8 mouse cellular contexts compared by ENCODE assay signal in the genomic region with DNA sequence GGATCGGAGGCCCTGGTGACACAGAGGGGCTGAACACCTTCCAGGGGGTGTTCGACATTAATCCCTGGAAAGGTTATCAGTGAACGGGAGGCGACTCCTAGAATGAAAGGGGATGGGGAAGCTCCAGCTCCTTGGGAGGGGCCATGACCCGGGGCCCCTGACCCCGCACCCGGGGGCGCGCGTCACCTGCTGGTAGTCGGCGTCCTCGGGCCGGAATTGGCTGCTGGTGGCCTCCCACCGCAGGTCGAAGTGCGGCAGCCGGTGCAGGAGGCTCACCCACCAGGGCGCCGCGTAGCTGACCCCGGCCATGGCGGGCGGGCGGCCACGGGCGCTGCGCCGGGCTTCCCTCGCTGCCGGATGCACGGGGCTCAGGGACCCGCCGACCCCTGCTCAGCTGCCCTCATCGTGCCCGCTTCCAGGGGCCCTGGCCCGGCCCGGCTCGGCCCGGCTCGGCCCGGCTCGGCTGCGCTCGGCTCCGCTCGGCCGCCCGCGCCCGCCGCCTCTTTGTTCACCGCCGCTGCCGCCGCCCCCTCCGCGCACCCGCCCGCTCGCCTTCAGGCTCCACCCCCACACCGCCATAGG. TPM values are rescaled to one million over a fixed set of nuclear protein-coding genes. Genes with fewer than 3 reads are reported as not detected.
A peak's percentile ranks its signal among the peaks of the same experiment; 100 is the strongest.
DNase-seq lines count a peak whose midpoint lies in the region; ATAC-seq and TF ChIP-seq lines count a peak whose summit lies in the region.

A gene (minus strand): TSS at position 513 of the 582 bp plus-strand sequence.

- no peak for TF ChIP-seq CTCF in G1E (IDR thresholded peaks at IDR 0.05; ENCODE audit: low read depth, low read length)
- no peak for TF ChIP-seq CTCF in olfactory bulb, adult 2 months (IDR thresholded peaks at IDR 0.05; ENCODE audit: insufficient read depth, low read depth, low read length)

- ATAC-seq in kidney, embryonic 16.5 days (ENCODE audit: low FRiP score, low TSS enrichment), result no peak; the same call in 1 of the 2 replicates
- no peak for ATAC-seq in G1E (ENCODE audit: extremely low read depth, insufficient number of reproducible peaks, low FRiP score, poor library complexity, severe bottlenecking)
- no peak; the same call in 1 of the 2 replicates for ATAC-seq in embryonic facial prominence, embryonic 15.5 days (ENCODE audit: insufficient number of reproducible peaks, low FRiP score, low TSS enrichment, low read depth)
- ATAC-seq in hindbrain, embryonic 11.5 days (ENCODE audit: low FRiP score), result no peak
- ATAC-seq in liver, embryonic 11.5 days (replicated peaks; ENCODE audit: low FRiP score), result peak; percentile 2

- peak within 1 kb of the TSS; percentile 81 for H3K27ac ChIP-seq in kidney, embryonic 16.5 days (ENCODE audit: low read length)
- H3K27ac ChIP-seq in embryonic facial prominence, embryonic 15.5 days (replicated peaks), result peak within 1 kb of the TSS; percentile 85
- H3K27ac ChIP-seq in hindbrain, embryonic 11.5 days (ENCODE audit: low read depth, low read length), result peak within 1 kb of the TSS; percentile 87
- peak within 1 kb of the TSS; percentile 89 for H3K27ac ChIP-seq in liver, embryonic 11.5 days (ENCODE audit: low read depth, low read length)
- peak within 1 kb of the TSS; percentile 97 for H3K27ac ChIP-seq in olfactory bulb, adult 2 months (ENCODE audit: insufficient read depth, low read depth, low read length)

- H3K4me2 ChIP-seq in kidney, embryonic 16.5 days (replicated peaks; ENCODE audit: low read depth, low read length), result peak within 1 kb of the TSS; percentile 75
- H3K4me2 ChIP-seq in embryonic facial prominence, embryonic 15.5 days (replicated peaks), result peak within 1 kb of the TSS; percentile 88
- peak within 1 kb of the TSS; percentile 82 for H3K4me2 ChIP-seq in hindbrain, embryonic 11.5 days (replicated peaks; ENCODE audit: low read depth, low read length)
- peak within 1 kb of the TSS; percentile 95 for H3K4me2 ChIP-seq in liver, embryonic 11.5 days

- peak within 1 kb of the TSS; percentile 96 for H3K9ac ChIP-seq in kidney, embryonic 16.5 days (replicated peaks; ENCODE audit: low read length)
- peak within 1 kb of the TSS; percentile 100 for H3K9ac ChIP-seq in embryonic facial prominence, embryonic 15.5 days
- H3K9ac ChIP-seq in hindbrain, embryonic 11.5 days (ENCODE audit: low read depth, low read length), result peak within 1 kb of the TSS; percentile 100
- peak within 1 kb of the TSS; percentile 94 for H3K9ac ChIP-seq in liver, embryonic 11.5 days (ENCODE audit: low read depth, low read length)

- peak; percentile 38 for TF ChIP-seq POLR2A in olfactory bulb, adult 2 months (IDR thresholded peaks at IDR 0.05; ENCODE audit: insufficient read depth, low read depth, low read length)

- no peak for DNase-seq in kidney, postnatal 10 days
- peak; percentile 50 for DNase-seq in G1E (ENCODE audit: low spot score)
- DNase-seq in hindbrain, embryonic 11.5 days (ENCODE audit: low spot score), result no peak
- no peak for DNase-seq in liver, embryonic 11.5 days (ENCODE audit: low spot score)
- no peak for DNase-seq in cerebellum, adult 9-10 months

- WGBS in kidney, embryonic 16.5 days, result 0% methylated on average over 35 of the region's 62 CpGs
- 0% methylated on average over 45 of the region's 62 CpGs for whole genome bisulfite sequencing in embryonic facial prominence, embryonic 15.5 days
- 0% methylated on average over 35 of the region's 62 CpGs for WGBS in hindbrain, embryonic 11.5 days
- under 1% methylated on average over 62 of the region's 62 CpGs for WGBS in liver, embryonic 11.5 days
- WGBS in olfactory bulb, adult 2 months, result under 1% methylated on average over 62 of the region's 62 CpGs

- peaks cover 43% of the 10 kb centered on the region for H3K4me1 ChIP-seq in kidney, embryonic 16.5 days (ENCODE audit: insufficient read depth, low read length)
- H3K4me1 ChIP-seq in G1E (ENCODE audit: insufficient read depth, low read depth, low read length), result peaks cover 62% of the 10 kb centered on the region
- H3K4me1 ChIP-seq in embryonic facial prominence, embryonic 15.5 days, result peaks cover 57% of the 10 kb centered on the region
- H3K4me1 ChIP-seq in hindbrain, embryonic 11.5 days (replicated peaks; ENCODE audit: control insufficient read depth, insufficient read depth, low read length), result peaks cover 14% of the 10 kb centered on the region
- H3K4me1 ChIP-seq in liver, embryonic 11.5 days (replicated peaks; ENCODE audit: control insufficient read depth, insufficient read depth, low read length), result peaks cover 59% of the 10 kb centered on the region
- H3K4me1 ChIP-seq in olfactory bulb, adult 2 months (ENCODE audit: control insufficient read depth, insufficient read depth, low read length), result peaks cover 41% of the 10 kb centered on the region

- H3K9me3 ChIP-seq in kidney, embryonic 16.5 days (ENCODE audit: low read length), result no peaks in the 10 kb centered on the region
- no peaks in the 10 kb centered on the region for H3K9me3 ChIP-seq in G1E (replicated peaks)
- no peaks in the 10 kb centered on the region for H3K9me3 ChIP-seq in embryonic facial prominence, embryonic 15.5 days (replicated peaks)
- H3K9me3 ChIP-seq in hindbrain, embryonic 11.5 days (ENCODE audit: control insufficient read depth, low read length), result no peaks in the 10 kb centered on the region
- H3K9me3 ChIP-seq in liver, embryonic 11.5 days (ENCODE audit: control insufficient read depth, low read length), result no peaks in the 10 kb centered on the region

- peak within 1 kb of the TSS; percentile 88 for H3K4me3 ChIP-seq in kidney, embryonic 16.5 days (ENCODE audit: low read length)
- H3K4me3 ChIP-seq in G1E (ENCODE audit: low read depth, low read length), result peak within 1 kb of the TSS; percentile 82
- H3K4me3 ChIP-seq in embryonic facial prominence, embryonic 15.5 days (replicated peaks), result peak within 1 kb of the TSS; percentile 98
- peak within 1 kb of the TSS; percentile 98 for H3K4me3 ChIP-seq in hindbrain, embryonic 11.5 days (ENCODE audit: low read depth, low read length)
- H3K4me3 ChIP-seq in liver, embryonic 11.5 days (ENCODE audit: low read depth, low read length), result peak within 1 kb of the TSS; percentile 95
- peak within 1 kb of the TSS; percentile 96 for H3K4me3 ChIP-seq in olfactory bulb, adult 2 months (ENCODE audit: insufficient read depth, low read depth, low read length)

- no peaks in the 10 kb centered on the region for H3K27me3 ChIP-seq in kidney, embryonic 16.5 days (ENCODE audit: insufficient read depth, low read length)
- H3K27me3 ChIP-seq in G1E (ENCODE audit: insufficient read depth, low read length), result peaks cover 52% of the 10 kb centered on the region
- H3K27me3 ChIP-seq in embryonic facial prominence, embryonic 15.5 days, result no peaks in the 10 kb centered on the region
- no peaks in the 10 kb centered on the region for H3K27me3 ChIP-seq in hindbrain, embryonic 11.5 days (ENCODE audit: control insufficient read depth, insufficient read depth, low read length)
- 0 out of 2 replicates have a peak, but pooled peaks cover 2% of the 10 kb centered on the region for H3K27me3 ChIP-seq in liver, embryonic 11.5 days (replicated peaks; ENCODE audit: control insufficient read depth, insufficient read depth, low read length)

- peaks cover 8% of the 10 kb centered on the region for H3K36me3 ChIP-seq in kidney, embryonic 16.5 days (ENCODE audit: insufficient read depth, low read length)
- peaks cover 17% of the 10 kb centered on the region for H3K36me3 ChIP-seq in G1E (replicated peaks)
- H3K36me3 ChIP-seq in embryonic facial prominence, embryonic 15.5 days, result peaks cover 13% of the 10 kb centered on the region; the same call in 1 of the 2 replicates
- peaks cover 6% of the 10 kb centered on the region; the same call in 1 of the 2 replicates for H3K36me3 ChIP-seq in hindbrain, embryonic 11.5 days (ENCODE audit: control insufficient read depth, insufficient read depth, low read length)
- peaks cover 6% of the 10 kb centered on the region; the same call in 1 of the 2 replicates for H3K36me3 ChIP-seq in liver, embryonic 11.5 days (ENCODE audit: control insufficient read depth, insufficient read depth, low read length)

RNA-seq across cellular contexts. Expression of the gene that starts here (rescaled TPM):
- polyA plus RNA-seq in kidney, embryonic 16.5 days (2015; fragmentation: Nextera tagmentation; extraction: Ambion mirVana), result 28.4 and 31.3 TPM in 2 replicates
- total RNA-seq in G1E (2014; fragmentation: Nextera tagmentation), result 68.7 and 71.0 TPM in 2 replicates
- total RNA-seq in G1E (2017), result 8.0 and 9.8 TPM in 2 replicates
- 99.4 and 100 TPM in 2 replicates for polyA plus RNA-seq in G1E (2012)
- 42.3 and 43.7 TPM in 2 replicates for polyA plus RNA-seq in embryonic facial prominence, embryonic 15.5 days (2015; fragmentation: Nextera tagmentation; extraction: Ambion mirVana)
- 52.9 and 53.1 TPM in 2 replicates for polyA plus RNA-seq in hindbrain, embryonic 11.5 days (2014; fragmentation: Nextera tagmentation; extraction: Ambion mirVana)
- 24.3 and 26.5 TPM in 2 replicates for polyA plus RNA-seq in liver, embryonic 11.5 days (2014; fragmentation: Nextera tagmentation; extraction: Ambion mirVana)
- not detected in 2 replicates for polyA plus RNA-seq in olfactory bulb, adult 2 months (2012; ENCODE audit: insufficient read depth, insufficient read length, low replicate concordance, missing spikeins)
